Mouse (Mus musculus) MEL (cell line): Measurements from ENCODE around the gene Imp4.

ENCODE experiments used
- CTCF ChIP-seq, 3 experiments: IDR thresholded peaks in 2 of 3; conservative IDR thresholded peaks in 1 of 3; 2 replicates each; pipeline ENCODE4 v1.5.1; 2011 to 2012; ENCODE audit warnings: low read length in 3 of 3, low read depth in 2 of 3, mild to moderate bottlenecking in 2 of 3, improper control_type of control experiment in 1 of 3, inconsistent platforms in 1 of 3, mixed read lengths in 1 of 3, moderate library complexity in 1 of 3; ENCODE audit not compliant: control insufficient read depth in 1 of 3, insufficient read depth in 1 of 3, poor library complexity in 1 of 3, severe bottlenecking in 1 of 3
- E2F4 ChIP-seq: IDR thresholded peaks from 2 replicates; pipeline ENCODE4 v1.6.1; 2011; ENCODE audit warnings: low read depth, low read length, improper control_type of control experiment, borderline replicate concordance
- ELF1 ChIP-seq: IDR thresholded peaks from 2 replicates; pipeline ENCODE4 v1.6.1; 2014; ENCODE audit warnings: low read depth, mild to moderate bottlenecking, inconsistent platforms, low read length, improper control_type of control experiment, moderate library complexity
- EP300 ChIP-seq, 2 experiments: IDR thresholded peaks; 2 replicates each; pipeline ENCODE4 v1.6.1; 2011; ENCODE audit warnings: improper control_type of control experiment in 2 of 2, low read length in 2 of 2, low read depth in 1 of 2, mild to moderate bottlenecking in 1 of 2
- GABPA ChIP-seq: IDR thresholded peaks from 2 replicates; pipeline ENCODE4 v1.6.1; 2012; ENCODE audit warnings: low read depth, mild to moderate bottlenecking, inconsistent platforms, low read length, improper control_type of control experiment, moderate library complexity
- GATA1 ChIP-seq: IDR thresholded peaks from 2 replicates; pipeline ENCODE4 v1.6.1; 2011; ENCODE audit warnings: low read depth, low read length, improper control_type of control experiment
- MAX ChIP-seq: IDR thresholded peaks from 2 replicates; pipeline ENCODE4 v1.6.1; 2011; ENCODE audit warnings: low read length, improper control_type of control experiment
- NELFE ChIP-seq: IDR thresholded peaks from 2 replicates; pipeline ENCODE4 v1.6.1; 2011; ENCODE audit warnings: low read depth, low read length, improper control_type of control experiment
- POLR2A ChIP-seq, 2 experiments: IDR thresholded peaks; 2 replicates each; pipeline ENCODE4 v1.6.1; 2011 to 2012; ENCODE audit warnings: low read length in 2 of 2, mild to moderate bottlenecking in 2 of 2, control low read depth in 1 of 2, improper control_type of control experiment in 1 of 2, low read depth in 1 of 2, moderate library complexity in 1 of 2; ENCODE audit not compliant: control insufficient read depth in 1 of 2, insufficient read depth in 1 of 2, poor library complexity in 1 of 2
- POLR2AphosphoS2 ChIP-seq: IDR thresholded peaks from 2 replicates; pipeline ENCODE4 v1.6.1; 2011; ENCODE audit warnings: low read length, improper control_type of control experiment
- USF1 ChIP-seq: IDR thresholded peaks from 2 replicates; pipeline ENCODE4 v1.6.1; 2014; ENCODE audit warnings: low read depth, mild to moderate bottlenecking, inconsistent platforms, low read length, improper control_type of control experiment, moderate library complexity
- ZC3H11A ChIP-seq: IDR thresholded peaks from 2 replicates; pipeline ENCODE4 v1.6.1; 2012; ENCODE audit warnings: low read depth, mild to moderate bottlenecking, inconsistent platforms, low read length, improper control_type of control experiment

- TF ChIP-seq MAX = no peak
- no peak for TF ChIP-seq CTCF (IDR thresholded peaks at IDR 0.05 in 2 of 3, conservative IDR thresholded peaks at IDR 0.05 in 1 of 3; ENCODE audit: control insufficient read depth in 1 of 3, insufficient read depth in 1 of 3, low read depth in 2 of 3, low read length in 3 of 3, poor library complexity in 1 of 3, severe bottlenecking in 1 of 3)
- no peak for TF ChIP-seq NELFE
- TF ChIP-seq USF1 = no peak
- TF ChIP-seq GATA1 = no peak
- TF ChIP-seq EP300 (IDR thresholded peaks at IDR 0.05; ENCODE audit: low read depth in 1 of 2, low read length in 2 of 2) = no peak
- no peak for TF ChIP-seq POLR2AphosphoS2
- TF ChIP-seq ZC3H11A = no peak
- TF ChIP-seq POLR2A (IDR thresholded peaks at IDR 0.05; ENCODE audit: control insufficient read depth in 1 of 2, insufficient read depth in 1 of 2, low read depth in 1 of 2, low read length in 2 of 2, poor library complexity in 1 of 2) = no peak
- TF ChIP-seq GABPA = no peak
- no peak for TF ChIP-seq E2F4
- TF ChIP-seq ELF1 = no peak
Observed at GRCm38 (mm10) chr1:34460061-34460441, 20.4 kb downstream of the Imp4 start.
